Mouse (Mus musculus) frontal cortex, postnatal 14 days (tissue): ENCODE measurements at regions not wholly inside any gene's neighbourhood (a gene's known extent, or its start where the extent isn't known, plus 50 kb on each side); places are given as distances from the start of the nearest gene placed in this dataset.

Experiments used
- DNase-seq, 2 experiments: peaks; one replicate each; pipeline ENCODE4 v3.0.0; 2022; ENCODE audit warnings: low spot score in 2 of 2

DNA sequence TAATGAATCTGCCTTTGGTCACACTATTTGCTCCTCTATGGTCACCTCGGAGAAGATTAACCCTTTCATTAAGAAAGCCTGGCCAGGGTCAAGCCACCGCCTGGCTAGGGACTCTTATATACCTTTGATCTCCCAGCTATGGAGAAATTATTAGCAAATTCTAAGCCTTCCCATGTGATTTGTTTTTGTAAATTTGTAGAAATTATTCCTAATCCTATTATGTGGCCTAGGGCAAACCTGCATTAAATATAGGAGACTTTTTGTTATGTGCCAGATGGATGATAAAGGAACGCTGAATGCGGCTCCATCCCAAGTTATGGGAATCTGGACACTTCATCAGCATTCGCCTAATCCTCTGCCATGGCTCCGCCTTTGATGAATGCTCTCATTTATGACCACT is 70.4 kb upstream of the Tmco5 start:
- no peak for DNase-seq

DNA sequence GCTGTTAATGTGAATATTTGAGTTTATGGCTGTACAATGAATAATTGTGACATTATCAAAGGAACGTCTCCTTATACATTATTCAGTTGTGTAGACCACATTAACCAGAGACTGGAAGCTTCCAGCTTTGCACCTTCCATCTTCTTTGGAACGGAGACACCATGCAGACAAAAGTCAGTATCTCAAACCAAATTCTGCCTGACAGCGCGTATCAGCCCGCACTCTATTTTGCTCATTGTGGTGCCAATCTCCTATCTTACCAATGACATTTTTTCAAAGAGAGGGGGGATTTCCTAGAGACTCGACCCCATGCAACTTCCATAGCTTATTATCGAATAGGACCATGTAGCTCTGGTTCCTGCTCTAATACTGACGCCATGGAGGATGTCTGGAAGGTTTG is 69.9 kb upstream of the Tmco5 start:
- no peak for DNase-seq

DNA sequence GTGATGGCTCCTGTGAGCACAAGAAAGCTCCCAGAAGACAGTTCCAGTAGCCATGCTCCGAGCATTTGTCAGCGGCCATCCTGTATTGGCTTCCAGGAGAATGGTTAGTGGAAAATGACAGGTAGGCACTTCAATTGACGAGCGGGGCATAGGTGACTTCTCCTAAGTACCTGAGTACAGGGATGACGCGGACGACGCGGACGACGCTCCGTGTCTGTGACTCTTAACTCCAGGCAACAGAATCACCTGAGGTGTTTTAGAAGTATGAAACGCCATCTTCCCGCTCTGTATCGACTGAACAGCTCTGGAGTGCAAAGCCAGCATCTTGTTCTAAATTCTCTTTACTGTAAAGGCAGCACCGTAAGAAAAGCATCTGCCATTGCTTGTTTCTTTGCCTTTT is 68.4 kb upstream of the Tmco5 start:
- no peak for DNase-seq

DNA sequence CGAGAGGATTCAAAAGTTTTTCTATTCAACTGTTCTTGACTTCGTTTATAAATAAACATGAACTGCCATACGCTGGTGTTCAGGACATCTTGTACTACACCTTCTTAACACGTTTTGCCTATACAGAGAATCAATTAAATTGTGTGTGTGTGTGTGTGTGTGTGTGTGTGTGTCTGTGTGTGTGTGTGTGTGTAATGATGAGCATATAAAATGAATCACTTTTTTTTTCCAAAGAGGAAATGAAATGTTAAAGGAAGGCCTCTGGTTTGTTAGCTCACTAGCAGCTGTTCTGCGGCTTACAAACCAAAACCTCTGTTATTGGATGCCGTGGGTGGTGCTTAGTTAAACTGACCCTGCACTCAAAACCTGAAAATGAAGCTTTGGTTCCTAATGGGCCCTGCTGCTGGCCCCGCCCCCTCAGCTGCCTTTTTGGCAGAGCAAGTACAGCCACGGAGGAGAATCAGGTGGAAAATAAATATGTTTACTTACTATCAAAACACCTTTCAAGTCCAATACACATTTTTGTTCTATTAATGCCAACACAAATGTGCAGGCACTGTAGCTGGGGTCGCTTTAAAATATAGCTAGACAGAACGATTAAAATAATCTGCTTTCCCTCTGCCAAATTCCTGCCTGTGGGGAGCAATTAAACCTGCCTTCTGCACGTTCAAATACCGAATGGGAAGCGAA is 65.5 kb upstream of the Tmco5 start:
- DNase-seq, result no peak

DNA sequence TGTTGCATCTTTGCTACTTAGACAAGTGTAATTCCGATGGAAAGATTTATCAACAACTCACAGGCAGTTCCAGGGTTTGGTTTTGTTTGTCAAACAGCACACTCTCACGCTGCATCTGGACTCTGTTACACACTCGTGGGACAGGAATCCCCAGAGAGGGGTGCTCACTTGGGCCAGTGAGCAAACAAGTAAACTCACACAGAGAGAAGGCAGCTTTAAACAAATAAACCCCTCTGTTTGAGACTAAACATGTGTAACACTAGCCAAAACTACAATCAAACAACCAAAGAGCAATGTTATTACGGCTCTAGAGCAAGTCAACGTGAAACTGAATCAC is 65.0 kb upstream of the Tmco5 start:
- DNase-seq, result no peak

DNA sequence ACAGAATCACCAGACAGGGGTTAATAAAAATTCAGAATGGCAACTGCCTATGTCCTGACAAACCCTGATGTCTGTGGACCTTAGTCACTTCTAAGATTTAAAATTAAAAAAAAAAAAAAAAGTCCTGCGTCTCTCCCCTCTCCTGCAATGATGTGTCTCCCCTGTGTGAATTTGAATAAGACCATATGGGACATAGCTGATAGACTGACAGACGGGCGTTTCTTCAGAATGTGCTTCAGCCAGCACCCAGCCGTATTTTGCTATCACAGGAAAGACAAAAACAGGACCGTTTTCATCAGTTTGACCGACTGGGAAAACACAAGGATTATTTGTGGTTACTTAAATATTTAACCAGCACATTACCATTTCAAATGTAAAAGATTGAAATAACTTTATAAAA is 61.4 kb upstream of the Tmco5 start:
- no peak for DNase-seq

DNA sequence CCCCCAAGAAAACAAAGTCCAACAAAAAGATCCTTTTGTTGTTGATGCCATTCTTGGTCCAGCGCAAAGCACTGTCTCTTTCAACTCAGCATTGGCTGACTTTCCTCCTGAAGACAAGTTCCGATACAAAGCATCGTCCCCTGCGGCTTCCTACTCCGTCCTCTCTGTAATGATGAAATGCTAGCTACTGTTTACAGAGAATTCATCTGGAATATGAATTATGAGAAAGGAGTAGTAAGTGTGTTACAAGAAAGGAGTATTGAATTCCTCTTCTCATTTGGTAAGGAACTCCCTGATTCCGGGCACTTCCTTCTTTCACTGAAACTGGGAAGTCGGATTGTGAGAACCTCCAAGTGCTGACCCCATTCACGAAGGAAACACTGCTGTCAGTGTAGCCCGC is 60.9 kb upstream of the Tmco5 start:
- no peak for DNase-seq

DNA sequence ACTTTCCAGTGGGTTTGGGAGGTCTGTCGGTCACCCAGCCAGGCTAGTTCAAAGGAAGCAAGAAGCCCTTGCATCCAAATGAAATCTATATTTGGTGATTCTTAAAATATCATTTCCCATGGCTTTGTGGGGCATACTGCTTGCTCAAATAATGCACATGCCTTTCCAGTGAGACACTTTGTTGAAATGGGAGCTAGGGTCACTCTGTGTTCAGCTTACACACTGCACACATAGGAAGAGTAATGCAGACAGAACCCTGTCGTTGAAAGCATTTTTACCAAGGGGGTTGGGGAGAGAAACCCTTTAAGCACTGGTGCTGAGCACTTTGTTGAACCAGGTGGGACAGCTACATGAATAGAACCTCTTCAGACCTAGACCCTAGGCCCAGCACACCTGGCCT is 59.9 kb upstream of the Tmco5 start:
- no peak for DNase-seq

DNA sequence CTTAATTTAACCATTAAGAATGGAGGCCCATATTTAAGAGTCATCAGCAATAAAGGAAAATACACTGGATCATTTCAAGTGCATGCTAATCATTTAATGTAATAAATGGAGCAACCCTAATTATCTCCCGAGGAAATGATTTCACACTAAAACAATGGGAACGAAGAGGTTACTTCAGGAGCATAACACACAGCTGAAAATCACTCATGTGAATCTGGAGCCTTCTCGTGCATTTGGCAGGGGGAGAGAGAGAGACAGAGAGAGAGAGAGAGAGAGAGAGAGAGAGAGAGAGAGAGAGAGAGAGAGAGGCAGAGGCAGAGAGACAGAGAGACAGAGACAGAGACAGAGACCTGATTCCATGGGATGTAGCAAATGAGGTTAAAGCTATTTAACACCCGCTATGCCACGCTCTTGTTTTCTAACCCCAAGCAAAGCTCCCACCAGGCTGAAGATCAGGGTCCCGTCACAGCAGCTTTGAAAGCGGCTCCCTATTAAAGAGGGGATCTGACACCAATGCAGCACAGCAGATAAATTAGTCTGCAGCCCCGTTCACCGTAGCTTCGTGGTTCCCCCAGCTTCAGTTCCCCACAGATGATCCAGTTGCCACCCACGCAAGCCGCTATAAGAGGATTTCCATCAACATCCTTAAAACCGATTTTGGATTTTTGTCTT is 59.3 kb upstream of the Tmco5 start:
- no peak for DNase-seq

DNA sequence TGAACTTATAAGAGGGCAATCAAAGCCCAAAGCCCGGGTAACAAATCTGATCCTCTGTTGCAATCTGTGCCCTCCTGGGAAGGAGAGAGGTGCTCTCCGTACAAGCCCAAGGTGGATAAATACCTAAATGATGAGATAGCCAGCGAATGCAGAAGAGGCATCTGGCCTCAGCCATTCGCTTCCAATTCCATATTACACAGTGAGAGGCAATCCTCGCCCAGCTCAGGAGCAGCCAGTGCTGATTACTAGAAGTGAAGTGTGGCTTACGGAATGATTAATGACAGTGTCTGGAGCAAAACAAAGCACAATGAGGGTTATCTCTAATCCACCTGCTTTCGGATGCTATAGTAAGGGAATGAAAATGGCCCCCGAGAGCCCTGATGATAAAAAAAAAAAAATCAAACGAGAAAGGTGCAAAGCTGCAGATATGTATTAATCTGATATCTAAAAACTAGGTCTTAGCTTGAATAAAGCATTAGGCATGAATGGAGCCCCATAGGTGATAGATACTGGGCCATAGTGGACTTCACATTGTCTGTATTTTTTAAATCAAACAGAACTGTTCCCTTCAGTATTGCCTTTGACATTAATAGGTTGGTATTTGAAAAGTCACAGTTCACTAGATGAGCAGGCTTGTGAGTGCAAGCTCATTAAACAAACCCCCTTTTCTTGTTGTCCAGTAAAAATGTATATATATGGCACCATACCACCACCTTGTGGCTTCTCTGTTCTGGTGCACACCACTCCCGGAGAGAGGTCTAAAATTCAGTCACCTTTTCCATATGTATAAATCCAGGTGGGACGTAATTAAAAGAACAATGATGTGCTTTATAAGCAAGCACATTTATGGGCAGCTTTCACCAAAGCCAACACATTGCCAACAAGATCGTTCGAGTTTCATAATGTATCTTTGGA is 57.4 kb upstream of the Tmco5 start:
- DNase-seq, result peak in 1 of 2 experiments; percentile 26
